ENCODE assay signal across 8 mouse cellular contexts in genomic region chr5:136555703-136556102, GRCm38 (mm10). TPM values are rescaled to one million over a fixed set of nuclear protein-coding genes. Genes with fewer than 3 reads are reported as not detected.
DNase-seq lines count a peak whose midpoint lies in the region; ATAC-seq and TF ChIP-seq lines count a peak whose summit lies in the region.

No protein-coding gene starts in this region.

- H3K4me3 ChIP-seq in heart, embryonic 12.5 days: no peak overlapping the region
- no peak overlapping the region for H3K4me3 ChIP-seq in myocyte

- H3K36me3 ChIP-seq in heart, embryonic 12.5 days: no peaks in the 10 kb centered on the region
- no peaks in the 10 kb centered on the region for H3K36me3 ChIP-seq in myocyte (ENCODE audit: control insufficient read depth, insufficient read depth)

- no peak overlapping the region for H3K9ac ChIP-seq in heart, embryonic 12.5 days

- POLR2A ChIA-PET in Patski (lab: Charles Lee): interaction anchor here (1.5 to 3.1 kb wide), 3 partner anchors 10 to 31 kb away, joined by 3 to 11 read pairs (median 3); no protein-coding TSS in a partner anchor

- H3K27ac ChIP-seq in heart, embryonic 12.5 days (ENCODE audit: poor library complexity, severe bottlenecking): peak overlapping the region; percentile 78

- H3K4me1 ChIP-seq in heart, embryonic 12.5 days (replicated peaks): peaks cover 81% of the 10 kb centered on the region

- no peak for TF ChIP-seq CTCF in Patski (IDR thresholded peaks at IDR 0.05)

- 10% methylated on average over 5 of the region's 5 CpGs for WGBS in heart, embryonic 12.5 days

- no peak for TF ChIP-seq POLR2A in myocyte (IDR thresholded peaks at IDR 0.05; ENCODE audit: insufficient read length, low read depth)

- peak; percentile 23 for DNase-seq in layer of hippocampus, adult 9-11 months
- no peak for DNase-seq in layer of hippocampus, adult 18-20 months (ENCODE audit: low spot score in 2 of 2)
- DNase-seq in Patski (ENCODE audit: low read depth, low spot score): peak; percentile 92
- peak; percentile 64 to 74 for DNase-seq in cerebellum, postnatal 14 days
- DNase-seq in kidney, postnatal 4 days: peak; percentile 83 to 88

- no peaks in the 10 kb centered on the region for H3K27me3 ChIP-seq in Patski
- no peaks in the 10 kb centered on the region for H3K27me3 ChIP-seq in heart, embryonic 12.5 days (replicated peaks)
- no peaks in the 10 kb centered on the region for H3K27me3 ChIP-seq in myocyte (ENCODE audit: control insufficient read depth, insufficient read depth, insufficient read length)

- ATAC-seq in Patski: peak; percentile 58
- ATAC-seq in heart, embryonic 12.5 days (ENCODE audit: insufficient number of reproducible peaks, low FRiP score): peak; percentile 72
- ATAC-seq in activated CD4-positive, CD25-positive, alpha-beta regulatory T cell, adult 4 months: no peak

- in situ Hi-C loops in Patski (cut with MboI; ENCODE audit: low pct_unique_long_range_greater_than_20kb): no loop called here

- peaks cover 87% of the 10 kb centered on the region for H3K79me2 ChIP-seq in myocyte (ENCODE audit: control insufficient read depth, insufficient read depth)

- peak overlapping the region; percentile 37 for H3K4me2 ChIP-seq in heart, embryonic 12.5 days
- H3K4me2 ChIP-seq in myocyte (ENCODE audit: low read depth): peak overlapping the region; percentile 75

- CTCF ChIA-PET in Patski (lab: Charles Lee): interaction anchor here (1.2 to 1.8 kb wide), 2 partner anchors 10 to 24 kb away, joined by 3 to 5 read pairs; no protein-coding TSS in a partner anchor

- no peaks in the 10 kb centered on the region for H3K9me3 ChIP-seq in heart, embryonic 12.5 days (replicated peaks)

- no peak overlapping the region for H3ac ChIP-seq in myocyte (ENCODE audit: control insufficient read depth, insufficient read length)

TF ChIP-seq in myocyte, 11 proteins besides CTCF, POLR2A, EP300 and RAD21:
- peak in 1 of 3 experiments; percentile 34 for TF ChIP-seq MYOG (IDR thresholded peaks at IDR 0.05; ENCODE audit: control insufficient read depth in 1 of 3, insufficient read depth in 1 of 3, insufficient read length in 2 of 3, low read depth in 2 of 3)
- TF ChIP-seq USF1 (IDR thresholded peaks at IDR 0.05; ENCODE audit: low read depth): no peak
- no peak for TF ChIP-seq POLR2AphosphoS2 (IDR thresholded peaks at IDR 0.05; ENCODE audit: insufficient read length, low read depth)
- 0 out of 2 replicates have a peak, but pooled peaks have one; percentile 40 for TF ChIP-seq CEBPB (IDR thresholded peaks at IDR 0.05; ENCODE audit: insufficient read depth, poor library complexity, severe bottlenecking)
- TF ChIP-seq SRF (IDR thresholded peaks at IDR 0.05; ENCODE audit: control insufficient read depth, insufficient read length, low read depth): no peak
- TF ChIP-seq TCF3 (IDR thresholded peaks at IDR 0.05; ENCODE audit: insufficient read length, low read depth): no peak
- no peak for TF ChIP-seq REST (IDR thresholded peaks at IDR 0.05; ENCODE audit: insufficient read depth, insufficient read length)
- TF ChIP-seq E2F4 (IDR thresholded peaks at IDR 0.05; ENCODE audit: insufficient read depth): no peak
- no peak for TF ChIP-seq TCF12 (IDR thresholded peaks at IDR 0.05; ENCODE audit: insufficient read depth, poor library complexity, severe bottlenecking)
- no peak for TF ChIP-seq MAX (IDR thresholded peaks at IDR 0.05; ENCODE audit: low read depth)
- TF ChIP-seq MYOD1 (IDR thresholded peaks at IDR 0.05; ENCODE audit: control insufficient read depth in 1 of 3, insufficient read length in 2 of 3, low read depth in 2 of 3): peak in 2 of 3 experiments; percentile 41 to 44

RNA-seq across cellular contexts. Expression of gene Cux1, which starts 11.6 kb away (rescaled TPM):
- 10 to 100 TPM; 38.2 to 39.5 TPM for total RNA-seq in layer of hippocampus, adult 18-20 months (2021)
- polyA plus RNA-seq in Patski (2021) (166 TPM), myocyte (2012; fragmentation: generic; extraction: Trizol) (50.7 TPM)
- polyA plus RNA-seq in heart, embryonic 12.5 days (2016; fragmentation: Nextera tagmentation; extraction: Ambion mirVana): 81.0 and 85.4 TPM in 2 replicates
- polyA plus RNA-seq in activated CD4-positive, CD25-positive, alpha-beta regulatory T cell, adult 4 months (2017; shearing (Covaris generic)): 10 to 100 TPM; 36.1 to 46.2 TPM

Comparison
In these comparisons a context has a peak if more than half of its experiments do, and no peak if none do; other contexts are left out.
1. DNase-seq: peak in layer of hippocampus, adult 9-11 months (single experiment), Patski (single experiment), cerebellum, postnatal 14 days (2 of 2) and kidney, postnatal 4 days (2 of 2); none in layer of hippocampus, adult 18-20 months (0 of 2).